Mouse (Mus musculus): Measurements from ENCODE around the gene Dnaja3. TPM values are rescaled to one million over a fixed set of nuclear protein-coding genes. Genes with fewer than 3 reads are reported as not detected.

Gene Dnaja3
- total and polyA plus RNA-seq, 3 experiments, result 33.1 to 73.2 (median 53.1) TPM

GRCm38 (mm10) chr16:4713861-4714710 lies 74.3 kb downstream of the Dnaja3 start:
- Histone ChIP-seq H3K9me3 (replicated peaks) (no peaks in the 10 kb centered on the region), H3K36me3 (replicated peaks) (peaks cover 78% of the 10 kb centered on the region), H3K27me3 (ENCODE audit: insufficient read depth, low read length) (no peaks in the 10 kb centered on the region), H3K4me1 (ENCODE audit: insufficient read depth, low read depth, low read length) (peaks cover 18% of the 10 kb centered on the region), H3K4me3 (ENCODE audit: low read depth, low read length) (no peak overlapping the region)
- ATAC-seq (ENCODE audit: extremely low read depth, insufficient number of reproducible peaks, low FRiP score, poor library complexity, severe bottlenecking) (no peak), DNase-seq (ENCODE audit: low spot score) (no peak)
- TF ChIP-seq TAL1 (conservative IDR thresholded peaks at IDR 0.05; ENCODE audit: low read depth, low read length), result no peak
- TF ChIP-seq GATA1 (IDR thresholded peaks at IDR 0.05; ENCODE audit: borderline replicate concordance, low read length), result no peak
- no peak for TF ChIP-seq CTCF (IDR thresholded peaks at IDR 0.05; ENCODE audit: low read depth, low read length)
- no peak for TF ChIP-seq POLR2AphosphoS5 (IDR thresholded peaks at IDR 0.05; ENCODE audit: insufficient replicate concordance, low read depth, low read length)
- TF ChIP-seq GATA2 (IDR thresholded peaks at IDR 0.05; ENCODE audit: borderline replicate concordance, low read depth, low read length), result no peak

GRCm38 (mm10) chr16:4717866-4718265 lies 78.1 kb downstream of the Dnaja3 start:
- Histone ChIP-seq H3K36me3 (replicated peaks) (peaks cover 40% of the 10 kb centered on the region), H3K4me1 (ENCODE audit: insufficient read depth, low read depth, low read length) (peaks cover 30% of the 10 kb centered on the region), H3K9me3 (replicated peaks) (no peaks in the 10 kb centered on the region), H3K4me3 (ENCODE audit: low read depth, low read length) (peak overlapping the region; percentile 74; the same call in 1 of the 2 replicates), H3K27me3 (ENCODE audit: insufficient read depth, low read length) (no peaks in the 10 kb centered on the region)
- ATAC-seq (ENCODE audit: extremely low read depth, insufficient number of reproducible peaks, low FRiP score, poor library complexity, severe bottlenecking), result no peak
- DNase-seq (ENCODE audit: low spot score), result no peak
- TF ChIP-seq TAL1 (conservative IDR thresholded peaks at IDR 0.05; ENCODE audit: low read depth, low read length), result no peak
- no peak for TF ChIP-seq GATA1 (IDR thresholded peaks at IDR 0.05; ENCODE audit: borderline replicate concordance, low read length)
- no peak for TF ChIP-seq CTCF (IDR thresholded peaks at IDR 0.05; ENCODE audit: low read depth, low read length)
- no peak for TF ChIP-seq GATA2 (IDR thresholded peaks at IDR 0.05; ENCODE audit: borderline replicate concordance, low read depth, low read length)
- TF ChIP-seq POLR2AphosphoS5 (IDR thresholded peaks at IDR 0.05; ENCODE audit: insufficient replicate concordance, low read depth, low read length), result no peak

- Histone ChIP-seq H3K36me3 (replicated peaks) (peaks cover 30% of the 10 kb centered on the region), H3K9me3 (replicated peaks) (no peaks in the 10 kb centered on the region), H3K4me3 (ENCODE audit: low read depth, low read length) (peak within 1 kb of the TSS; percentile 74), H3K4me1 (ENCODE audit: insufficient read depth, low read depth, low read length) (peaks cover 35% of the 10 kb centered on the region), H3K27me3 (ENCODE audit: insufficient read depth, low read length) (no peaks in the 10 kb centered on the region)
- TF ChIP-seq GATA2 (IDR thresholded peaks at IDR 0.05; ENCODE audit: borderline replicate concordance, low read depth, low read length) (no peak), POLR2AphosphoS5 (IDR thresholded peaks at IDR 0.05; ENCODE audit: insufficient replicate concordance, low read depth, low read length) (no peak; the same call in 1 of the 2 replicates), TAL1 (conservative IDR thresholded peaks at IDR 0.05; ENCODE audit: low read depth, low read length) (no peak), CTCF (IDR thresholded peaks at IDR 0.05; ENCODE audit: low read depth, low read length) (no peak), GATA1 (IDR thresholded peaks at IDR 0.05; ENCODE audit: borderline replicate concordance, low read length) (no peak)
- DNase-seq (ENCODE audit: low spot score) (peak; percentile 78), ATAC-seq (ENCODE audit: extremely low read depth, insufficient number of reproducible peaks, low FRiP score, poor library complexity, severe bottlenecking) (peak; percentile 93)
Measured at GRCm38 (mm10) chr16:4718753-4719518, 79.1 kb downstream of the Dnaja3 start, which contains the start of gene Nmral1. Gene Nmral1, minus strand, starts transcription at chr16:4719356.

GRCm38 (mm10) chr16:4722128-4722914 lies 82.5 kb downstream of the Dnaja3 start:
- DNase-seq (ENCODE audit: low spot score), result no peak
- no peaks in the 10 kb centered on the region for H3K27me3 ChIP-seq (ENCODE audit: insufficient read depth, low read length)
- no peak for ATAC-seq (ENCODE audit: extremely low read depth, insufficient number of reproducible peaks, low FRiP score, poor library complexity, severe bottlenecking)
- peaks cover 45% of the 10 kb centered on the region for H3K4me1 ChIP-seq (ENCODE audit: insufficient read depth, low read depth, low read length)
- TF ChIP-seq CTCF (IDR thresholded peaks at IDR 0.05; ENCODE audit: low read depth, low read length) (no peak), GATA1 (IDR thresholded peaks at IDR 0.05; ENCODE audit: borderline replicate concordance, low read length) (no peak), GATA2 (IDR thresholded peaks at IDR 0.05; ENCODE audit: borderline replicate concordance, low read depth, low read length) (no peak), POLR2AphosphoS5 (IDR thresholded peaks at IDR 0.05; ENCODE audit: insufficient replicate concordance, low read depth, low read length) (no peak), TAL1 (conservative IDR thresholded peaks at IDR 0.05; ENCODE audit: low read depth, low read length) (no peak)
- no peaks in the 10 kb centered on the region for H3K9me3 ChIP-seq (replicated peaks)
- no peaks in the 10 kb centered on the region for H3K36me3 ChIP-seq (replicated peaks)
- H3K4me3 ChIP-seq (ENCODE audit: low read depth, low read length), result no peak overlapping the region

GRCm38 (mm10) chr16:4722915-4723209 lies 83.1 kb downstream of the Dnaja3 start:
- Histone ChIP-seq H3K27me3 (ENCODE audit: insufficient read depth, low read length) (no peaks in the 10 kb centered on the region), H3K4me1 (ENCODE audit: insufficient read depth, low read depth, low read length) (peaks cover 40% of the 10 kb centered on the region), H3K36me3 (replicated peaks) (no peaks in the 10 kb centered on the region), H3K9me3 (replicated peaks) (no peaks in the 10 kb centered on the region), H3K4me3 (ENCODE audit: low read depth, low read length) (no peak overlapping the region)
- TF ChIP-seq TAL1 (conservative IDR thresholded peaks at IDR 0.05; ENCODE audit: low read depth, low read length), result no peak
- DNase-seq (ENCODE audit: low spot score) (no peak), ATAC-seq (ENCODE audit: extremely low read depth, insufficient number of reproducible peaks, low FRiP score, poor library complexity, severe bottlenecking) (no peak)

GRCm38 (mm10) chr16:4725266-4725665 lies 85.5 kb downstream of the Dnaja3 start:
- H3K4me3 ChIP-seq (ENCODE audit: low read depth, low read length), result no peak overlapping the region
- DNase-seq (ENCODE audit: low spot score), result no peak
- peaks cover 33% of the 10 kb centered on the region for H3K4me1 ChIP-seq (ENCODE audit: insufficient read depth, low read depth, low read length)
- ATAC-seq (ENCODE audit: extremely low read depth, insufficient number of reproducible peaks, low FRiP score, poor library complexity, severe bottlenecking), result no peak
- no peak for TF ChIP-seq CTCF (IDR thresholded peaks at IDR 0.05; ENCODE audit: low read depth, low read length)
- TF ChIP-seq GATA1 (IDR thresholded peaks at IDR 0.05; ENCODE audit: borderline replicate concordance, low read length), result no peak
- no peak for TF ChIP-seq POLR2AphosphoS5 (IDR thresholded peaks at IDR 0.05; ENCODE audit: insufficient replicate concordance, low read depth, low read length)
- no peak for TF ChIP-seq TAL1 (conservative IDR thresholded peaks at IDR 0.05; ENCODE audit: low read depth, low read length)
- no peak for TF ChIP-seq GATA2 (IDR thresholded peaks at IDR 0.05; ENCODE audit: borderline replicate concordance, low read depth, low read length)
- peaks cover 3% of the 10 kb centered on the region for H3K36me3 ChIP-seq (replicated peaks)
- no peaks in the 10 kb centered on the region for H3K9me3 ChIP-seq (replicated peaks)
- no peaks in the 10 kb centered on the region for H3K27me3 ChIP-seq (ENCODE audit: insufficient read depth, low read length)

Measured in G1E (cell line).